Mouse (Mus musculus) liver, adult 2 months (tissue): ENCODE data around the gene Sfxn2. TPM values are rescaled to one million over a fixed set of nuclear protein-coding genes. Genes with fewer than 3 reads are reported as not detected.

Source experiments
- DNase-seq: peaks from one replicate; pipeline ENCODE4 v3.0.0-alpha.2; 2011; ENCODE audit warnings: low read depth, low spot score; ENCODE audit errors: extremely low read depth
- H3K27ac ChIP-seq: fragments of 200-500 bp; replicated peaks from 2 replicates; pipeline ENCODE4 v1.5.1; 2012; ENCODE audit warnings: low read depth, mild to moderate bottlenecking, control low read depth, inconsistent platforms, low read length; ENCODE audit not compliant: insufficient read depth
- H3K27me3 ChIP-seq: fragments of 200-500 bp; 2 replicates; pipeline ENCODE4 v1.6.1; 2012; ENCODE audit warnings: mild to moderate bottlenecking, moderate library complexity, low read length, inconsistent platforms; ENCODE audit not compliant: control insufficient read depth, insufficient read depth
- H3K36me3 ChIP-seq: fragments of 200-500 bp; 2 replicates; pipeline ENCODE4 v1.6.1; 2012; ENCODE audit warnings: low read length, inconsistent platforms; ENCODE audit not compliant: control insufficient read depth, insufficient read depth
- H3K4me1 ChIP-seq: fragments of 200-500 bp; 2 replicates; pipeline ENCODE4 v1.6.1; 2011; ENCODE audit warnings: low read length; ENCODE audit not compliant: control insufficient read depth, insufficient read depth
- H3K4me3 ChIP-seq: fragments of 200-500 bp; 2 replicates; pipeline ENCODE4 v1.5.1; 2011; ENCODE audit warnings: low read depth, mild to moderate bottlenecking, control low read depth, low read length, moderate library complexity; ENCODE audit not compliant: insufficient read depth
- H3K79me2 ChIP-seq: fragments of 200-500 bp; 2 replicates; pipeline ENCODE4 v1.6.1; 2012; ENCODE audit warnings: inconsistent platforms, mild to moderate bottlenecking, low read length, moderate library complexity; ENCODE audit not compliant: control insufficient read depth, insufficient read depth
- H3K9ac ChIP-seq: fragments of 200-500 bp; 2 replicates; pipeline ENCODE4 v1.6.1; 2012; ENCODE audit warnings: low read depth, mild to moderate bottlenecking, control low read depth, inconsistent platforms, low read length
- CTCF ChIP-seq: fragments of 200-500 bp; IDR thresholded peaks from 2 replicates; pipeline ENCODE4 v1.5.1; 2011; ENCODE audit warnings: low read depth, low read length, control low read depth
- POLR2A ChIP-seq: fragments of 200-500 bp; IDR thresholded peaks from 2 replicates; pipeline ENCODE4 v1.6.1; 2011; ENCODE audit warnings: low read length, control low read depth; ENCODE audit not compliant: insufficient read depth; ENCODE audit errors: extremely low read depth
- WGBS: fragments of 180-500 bp; shearing (Covaris S2); methylation state at CpG from one replicate; pipeline ENCODE4 v1.1.7; 2018; 5-methylcytosine and 5-hydroxymethylcytosine counted together
- polyA plus RNA-seq: library from polyadenylated mRNA; depleted of rRNA; stranded (reverse); fragments of >200 nt; gene quantifications from 2 replicates; pipeline ENCODE4 v1.2.3, GENCODE M21; 2012
- total RNA-seq: library from RNA; depleted of rRNA; stranded (reverse); fragments of >200 nt; gene quantifications from 2 replicates; pipeline ENCODE4 v1.2.3, GENCODE M21; 2014

The Sfxn2 gene
- total and polyA plus RNA-seq, 2 experiments, result 15.1 to 33.8 TPM

GRCm38 (mm10) chr19:46598720-46599252 lies 25.6 kb downstream of the Sfxn2 start, which contains the start of gene Wbp1l:
Gene Wbp1l, plus strand, starts transcription at chr19:46599084.
- Histone ChIP-seq H3K27ac (peak within 1 kb of the TSS; percentile 87), H3K4me1 (peaks cover 15% of the 10 kb centered on the region), H3K9ac (peak within 1 kb of the TSS; percentile 93), H3K4me3 (peak within 1 kb of the TSS; percentile 89), H3K36me3 (peaks cover 4% of the 10 kb centered on the region; the same call in 1 of the 2 replicates), H3K79me2 (peaks cover 17% of the 10 kb centered on the region; the same call in 1 of the 2 replicates), H3K27me3 (no peaks in the 10 kb centered on the region)
- 2% methylated on average over 22 of the region's 22 CpGs for WGBS
- peak; percentile 97 for DNase-seq
- TF ChIP-seq CTCF (no peak), POLR2A (peak; percentile 95)

- peaks cover 6% of the 10 kb centered on the region; the same call in 1 of the 2 replicates for H3K36me3 ChIP-seq
- no peaks in the 10 kb centered on the region for H3K27me3 ChIP-seq
- peaks cover 21% of the 10 kb centered on the region; the same call in 1 of the 2 replicates for H3K79me2 ChIP-seq
- peak; percentile 72 for DNase-seq
- H3K9ac ChIP-seq, result peak overlapping the region; percentile 93
- TF ChIP-seq POLR2A (0 out of 2 replicates have a peak, but pooled peaks have one; percentile 14), CTCF (no peak)
- peak overlapping the region; percentile 89 for H3K4me3 ChIP-seq
- peak overlapping the region; percentile 87 for H3K27ac ChIP-seq
- H3K4me1 ChIP-seq, result peaks cover 15% of the 10 kb centered on the region
- under 1% methylated on average over 22 of the region's 22 CpGs for WGBS
Observed at GRCm38 (mm10) chr19:46599375-46600256, 26.5 kb downstream of the Sfxn2 start.

DNA sequence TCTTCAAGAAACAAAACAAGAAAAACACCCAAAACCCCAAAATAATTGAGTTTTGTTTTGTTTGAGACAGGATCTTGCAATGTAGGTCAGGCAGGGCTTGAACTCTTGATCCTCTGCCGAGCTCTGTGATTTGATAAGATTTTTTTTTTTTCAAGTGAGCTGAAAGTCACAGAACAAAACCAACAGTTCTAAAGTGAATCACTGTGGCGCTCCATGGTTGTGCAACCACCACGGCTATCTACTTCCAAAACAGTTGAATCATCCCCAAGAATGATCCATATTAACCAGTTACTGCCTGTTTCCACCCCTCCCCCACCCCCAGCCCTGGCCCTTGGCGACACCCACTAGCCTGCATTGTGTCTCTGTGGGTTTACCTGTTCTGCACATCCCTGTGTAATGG lies 27.2 kb downstream of the Sfxn2 start:
- Histone ChIP-seq H3K9ac (peak overlapping the region; percentile 55), H3K4me3 (peak overlapping the region; percentile 89), H3K4me1 (peaks cover 17% of the 10 kb centered on the region), H3K27me3 (no peaks in the 10 kb centered on the region), H3K36me3 (peaks cover 4% of the 10 kb centered on the region; the same call in 1 of the 2 replicates), H3K79me2 (peaks cover 26% of the 10 kb centered on the region; the same call in 1 of the 2 replicates), H3K27ac (peak overlapping the region; percentile 99)
- TF ChIP-seq CTCF, result no peak
- TF ChIP-seq POLR2A, result no peak
- 10% methylated on average over 4 of the region's 4 CpGs for WGBS
- peak; percentile 96 for DNase-seq

- peaks cover 11% of the 10 kb centered on the region; the same call in 1 of the 2 replicates for H3K36me3 ChIP-seq
- H3K27me3 ChIP-seq, result no peaks in the 10 kb centered on the region
- peaks cover 22% of the 10 kb centered on the region for H3K4me1 ChIP-seq
- H3K9ac ChIP-seq, result peak overlapping the region; percentile 85
- no peak for TF ChIP-seq CTCF
- TF ChIP-seq POLR2A, result peak; percentile 37; the same call in 1 of the 2 replicates
- peak overlapping the region; percentile 99 for H3K27ac ChIP-seq
- DNase-seq, result peak; percentile 99
- H3K79me2 ChIP-seq, result peaks cover 36% of the 10 kb centered on the region
- H3K4me3 ChIP-seq, result peak overlapping the region; percentile 89
- WGBS, result 8% methylated on average over 14 of the region's 14 CpGs
Observed at GRCm38 (mm10) chr19:46601491-46601890, 28.3 kb downstream of the Sfxn2 start.

- Histone ChIP-seq H3K79me2 (peaks cover 45% of the 10 kb centered on the region), H3K4me1 (peaks cover 27% of the 10 kb centered on the region), H3K9ac (peak overlapping the region; percentile 20; the same call in 1 of the 2 replicates), H3K27ac (peak overlapping the region; percentile 46), H3K36me3 (peaks cover 20% of the 10 kb centered on the region), H3K4me3 (no peak overlapping the region), H3K27me3 (no peaks in the 10 kb centered on the region)
- DNase-seq, result no peak
- 30% methylated on average over 4 of the region's 4 CpGs for WGBS
- no peak for TF ChIP-seq CTCF
- TF ChIP-seq POLR2A, result no peak
Observed at GRCm38 (mm10) chr19:46602406-46602805, 29.2 kb downstream of the Sfxn2 start.
